Mouse (Mus musculus): ENCODE measurements around the gene Gtf3c4. TPM values are rescaled to one million over a fixed set of nuclear protein-coding genes. Genes with fewer than 3 reads are reported as not detected.

Gene Gtf3c4
- polyA plus RNA-seq, 1 experiment from 2014 or later = 18.2 TPM

GRCm38 (mm10) chr2:28848879-28849278 lies 8.7 kb upstream of the Gtf3c4 start:
- Histone ChIP-seq H3K4me3 (no peak overlapping the region), H3K36me3 (peaks cover 65% of the 10 kb centered on the region), H3K9me3 (no peaks in the 10 kb centered on the region), H3K9ac (no peak overlapping the region), H3K4me2 (no peak overlapping the region), H3K27ac (no peak overlapping the region), H3K27me3 (no peaks in the 10 kb centered on the region), H3K4me1 (replicated peaks) (peaks cover 3% of the 10 kb centered on the region; the same call in 1 of the 2 replicates)
- 92% methylated on average over 2 of the region's 2 CpGs for WGBS
- no peak for ATAC-seq (ENCODE audit: low FRiP score)

DNA sequence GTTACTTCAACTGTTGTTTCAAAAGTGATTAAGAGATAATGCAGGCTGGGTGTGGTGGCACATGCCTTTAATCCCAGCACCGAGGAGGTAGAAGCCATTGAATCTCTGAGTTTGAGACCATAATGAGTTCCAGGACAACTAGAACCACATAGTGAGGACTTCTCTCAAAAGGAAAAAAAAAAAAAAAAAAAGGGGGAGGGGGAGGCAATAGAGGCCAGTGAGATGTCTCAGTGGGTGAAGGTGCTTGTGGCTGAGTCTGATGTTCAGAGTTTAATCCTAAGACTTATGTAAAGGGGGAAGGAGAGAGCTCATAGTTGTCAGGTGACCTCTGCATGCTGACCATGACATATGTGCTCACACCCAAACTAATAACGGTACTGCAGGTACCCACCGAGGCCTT lies 1.9 kb upstream of the Gtf3c4 start:
- no peak overlapping the region for H3K4me3 ChIP-seq

DNA sequence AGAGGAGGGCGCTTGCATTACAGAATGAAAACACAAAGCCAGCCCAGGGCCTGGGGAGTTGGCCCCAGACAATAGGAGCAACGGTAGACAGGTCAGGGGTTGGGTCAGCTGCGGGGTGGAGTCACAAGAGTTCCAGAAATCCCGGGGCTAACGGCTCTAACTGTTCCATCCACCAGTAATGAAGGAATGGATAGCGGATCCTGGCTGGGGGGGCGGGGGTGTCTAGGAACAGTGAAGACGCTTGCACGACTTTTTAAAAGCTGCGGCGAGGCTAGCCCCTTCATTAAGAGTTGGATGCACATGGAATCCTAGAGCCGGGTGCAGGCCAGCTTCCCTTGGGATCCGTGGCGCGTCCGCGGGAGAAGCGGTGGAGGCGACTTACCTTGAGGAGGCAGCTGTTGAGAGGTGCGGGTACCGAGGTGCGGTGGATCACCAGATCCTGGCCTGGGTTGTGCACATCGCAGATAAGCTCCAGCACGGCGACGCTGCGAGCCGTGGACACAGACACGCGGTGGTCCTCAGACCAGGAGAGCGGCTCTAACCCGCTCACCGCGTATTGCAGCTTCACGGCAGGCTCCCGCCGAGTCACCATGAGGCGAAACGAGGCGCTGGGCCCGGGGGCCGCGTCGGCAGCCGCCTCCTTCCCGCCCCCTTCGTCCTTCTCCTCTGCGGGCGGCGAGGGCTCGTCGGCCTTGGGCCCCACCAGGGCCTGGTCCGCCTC lies 499 bp downstream of the Gtf3c4 start:
- Histone ChIP-seq H3K9me3 (no peaks in the 10 kb centered on the region), H3K27me3 (no peaks in the 10 kb centered on the region), H3K9ac (peak overlapping the region; percentile 95), H3K36me3 (peaks cover 6% of the 10 kb centered on the region), H3K27ac (peak overlapping the region; percentile 91), H3K4me1 (replicated peaks) (peaks cover 64% of the 10 kb centered on the region), H3K4me2 (peak overlapping the region; percentile 100), H3K4me3 (peak overlapping the region; percentile 97)
- peak; percentile 69 for ATAC-seq (ENCODE audit: low FRiP score)
- WGBS = under 1% methylated on average over 52 of the region's 53 CpGs

More for the DNA sequence above, 1.9 kb upstream of the Gtf3c4 start:
- peaks cover 54% of the 10 kb centered on the region for H3K4me1 ChIP-seq (replicated peaks)
- 84% methylated on average over 3 of the region's 3 CpGs for WGBS
- H3K36me3 ChIP-seq = peaks cover 19% of the 10 kb centered on the region
- no peaks in the 10 kb centered on the region for H3K9me3 ChIP-seq
- 0 out of 2 replicates have a peak overlapping the region, but pooled peaks have one; percentile 95 for H3K9ac ChIP-seq
- no peak for ATAC-seq (ENCODE audit: low FRiP score)
- no peaks in the 10 kb centered on the region for H3K27me3 ChIP-seq
- H3K27ac ChIP-seq = no peak overlapping the region
- peak overlapping the region; percentile 100 for H3K4me2 ChIP-seq

DNA sequence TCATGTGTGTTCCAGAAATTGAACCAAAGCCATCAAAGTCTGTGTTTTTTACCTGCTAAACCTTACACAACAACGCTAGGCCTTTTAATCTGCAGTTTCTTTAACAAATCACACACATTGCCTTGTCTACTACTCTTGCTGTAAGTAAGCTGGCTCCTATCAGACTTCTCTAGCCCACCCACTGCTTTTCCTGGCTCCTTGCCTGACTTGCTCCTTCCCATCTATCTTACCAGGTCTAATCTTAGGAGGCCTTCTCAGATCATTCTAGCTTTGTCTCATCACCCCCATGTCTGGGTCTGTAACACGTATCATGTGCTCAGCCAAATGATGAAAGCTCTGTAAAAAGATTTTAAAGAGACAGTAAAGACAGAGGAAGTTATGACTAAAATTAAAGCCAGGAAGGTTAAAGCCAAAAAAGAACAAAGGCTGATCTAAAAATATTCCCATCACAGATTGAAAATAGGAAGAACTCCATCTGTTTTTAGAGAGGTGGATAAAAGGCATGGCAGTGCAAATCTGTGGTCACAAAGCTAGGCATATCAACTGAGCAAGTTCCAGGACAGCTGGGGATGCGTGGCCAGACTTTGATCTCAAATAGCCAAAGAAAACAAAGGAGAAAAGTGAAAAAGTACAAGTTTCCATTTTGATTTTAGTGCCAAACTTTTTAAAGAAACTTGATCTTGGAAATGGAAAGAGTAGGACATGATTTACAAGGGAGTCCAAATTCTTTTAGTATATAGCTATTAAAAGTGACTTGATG lies 3.8 kb downstream of the Gtf3c4 start:
- H3K4me3 ChIP-seq = no peak overlapping the region
- no peaks in the 10 kb centered on the region for H3K27me3 ChIP-seq
- H3K4me1 ChIP-seq (replicated peaks) = peaks cover 41% of the 10 kb centered on the region
- no peak overlapping the region for H3K27ac ChIP-seq
- H3K4me2 ChIP-seq = no peak overlapping the region
- H3K9ac ChIP-seq = no peak overlapping the region; the same call in 1 of the 2 replicates
- no peak for ATAC-seq (ENCODE audit: low FRiP score)
- WGBS = 79% methylated on average over 3 of the region's 3 CpGs
- H3K36me3 ChIP-seq = peaks cover 35% of the 10 kb centered on the region
- H3K9me3 ChIP-seq = no peaks in the 10 kb centered on the region

- H3K36me3 ChIP-seq = peaks cover 93% of the 10 kb centered on the region
- H3K9me3 ChIP-seq = no peaks in the 10 kb centered on the region
- H3K27me3 ChIP-seq = no peaks in the 10 kb centered on the region
- H3K27ac ChIP-seq = no peak overlapping the region
- no peak overlapping the region for H3K9ac ChIP-seq
- no peak overlapping the region for H3K4me3 ChIP-seq
- 42% methylated on average over 4 of the region's 4 CpGs for whole genome bisulfite sequencing
- no peak overlapping the region for H3K4me2 ChIP-seq
- no peak for ATAC-seq (ENCODE audit: low FRiP score)
- no peaks in the 10 kb centered on the region for H3K4me1 ChIP-seq (replicated peaks)
Measured at GRCm38 (mm10) chr2:28829265-28829664, 10.9 kb downstream of the Gtf3c4 start.

- Histone ChIP-seq H3K4me1 (replicated peaks) (no peaks in the 10 kb centered on the region), H3K36me3 (peaks cover 16% of the 10 kb centered on the region), H3K4me2 (no peak overlapping the region), H3K27me3 (no peaks in the 10 kb centered on the region), H3K9me3 (no peaks in the 10 kb centered on the region), H3K4me3 (no peak overlapping the region), H3K9ac (no peak overlapping the region), H3K27ac (no peak overlapping the region)
- ATAC-seq (ENCODE audit: low FRiP score) = no peak
- WGBS = 87% methylated on average over 4 of the region's 4 CpGs
Measured at GRCm38 (mm10) chr2:28818866-28819265, 21.3 kb downstream of the Gtf3c4 start.

GRCm38 (mm10) chr2:28810260-28811013 lies 29.7 kb downstream of the Gtf3c4 start:
- Histone ChIP-seq H3K4me1 (replicated peaks) (no peaks in the 10 kb centered on the region), H3K36me3 (no peaks in the 10 kb centered on the region), H3K9me3 (no peaks in the 10 kb centered on the region), H3K27ac (no peak overlapping the region), H3K27me3 (peaks cover 13% of the 10 kb centered on the region; the same call in 1 of the 2 replicates), H3K4me2 (no peak overlapping the region), H3K9ac (no peak overlapping the region), H3K4me3 (no peak overlapping the region)
- no peak for ATAC-seq (ENCODE audit: low FRiP score)
- WGBS = 42% methylated on average over 5 of the region's 5 CpGs

- Histone ChIP-seq H3K27me3 (peaks cover 13% of the 10 kb centered on the region; the same call in 1 of the 2 replicates), H3K36me3 (no peaks in the 10 kb centered on the region), H3K9ac (no peak overlapping the region), H3K27ac (no peak overlapping the region), H3K4me2 (no peak overlapping the region), H3K4me1 (replicated peaks) (no peaks in the 10 kb centered on the region), H3K4me3 (no peak overlapping the region), H3K9me3 (no peaks in the 10 kb centered on the region)
- 74% methylated on average over 6 of the region's 6 CpGs for WGBS
- no peak for ATAC-seq (ENCODE audit: low FRiP score)
Measured at GRCm38 (mm10) chr2:28808841-28809240, 31.3 kb downstream of the Gtf3c4 start.

DNA sequence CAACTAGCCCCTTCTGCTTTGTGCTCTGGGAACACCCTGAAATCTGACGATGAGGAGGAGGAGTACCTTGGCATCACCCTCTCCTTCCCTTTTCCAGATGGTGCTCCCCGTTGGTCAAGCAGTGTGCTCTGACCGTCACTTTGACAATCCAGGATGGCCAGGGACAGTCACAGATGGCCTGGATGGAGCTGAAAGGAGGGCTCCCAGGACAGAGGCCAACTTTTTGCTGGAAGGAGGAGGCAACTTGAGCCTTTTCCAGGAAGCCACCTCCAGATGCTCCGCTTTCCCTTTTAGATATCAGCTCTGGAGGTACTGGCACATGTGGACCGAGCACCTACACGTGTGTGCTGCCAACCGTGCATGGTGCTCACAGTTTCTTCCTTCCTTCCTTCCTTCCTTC lies 36.8 kb downstream of the Gtf3c4 start:
- 92% methylated on average over 7 of the region's 7 CpGs for WGBS
- no peak for ATAC-seq (ENCODE audit: low FRiP score)
- Histone ChIP-seq H3K4me3 (no peak overlapping the region), H3K27me3 (peaks cover 8% of the 10 kb centered on the region; the same call in 1 of the 2 replicates), H3K36me3 (no peaks in the 10 kb centered on the region), H3K9ac (no peak overlapping the region), H3K4me1 (replicated peaks) (peaks cover 3% of the 10 kb centered on the region), H3K27ac (no peak overlapping the region), H3K4me2 (no peak overlapping the region), H3K9me3 (no peaks in the 10 kb centered on the region)

- H3K27me3 ChIP-seq = peaks cover 14% of the 10 kb centered on the region; the same call in 1 of the 2 replicates
- no peak overlapping the region for H3K9ac ChIP-seq
- H3K9me3 ChIP-seq = no peaks in the 10 kb centered on the region
- H3K4me2 ChIP-seq = no peak overlapping the region
- no peak overlapping the region for H3K27ac ChIP-seq
- 82% methylated on average over 2 of the region's 2 CpGs for WGBS
- no peaks in the 10 kb centered on the region for H3K36me3 ChIP-seq
- no peak for ATAC-seq (ENCODE audit: low FRiP score)
- H3K4me3 ChIP-seq = no peak overlapping the region
- peaks cover 26% of the 10 kb centered on the region for H3K4me1 ChIP-seq (replicated peaks)
Measured at GRCm38 (mm10) chr2:28799575-28799974, 40.6 kb downstream of the Gtf3c4 start.

- 44% methylated on average over 3 of the region's 3 CpGs for WGBS
- Histone ChIP-seq H3K9me3 (no peaks in the 10 kb centered on the region), H3K9ac (no peak overlapping the region), H3K27me3 (peaks cover 14% of the 10 kb centered on the region; the same call in 1 of the 2 replicates), H3K4me3 (no peak overlapping the region), H3K36me3 (no peaks in the 10 kb centered on the region), H3K4me1 (replicated peaks) (peaks cover 26% of the 10 kb centered on the region), H3K27ac (peak overlapping the region; percentile 40), H3K4me2 (no peak overlapping the region)
- ATAC-seq (ENCODE audit: low FRiP score) = no peak
Measured at GRCm38 (mm10) chr2:28798390-28798789, 41.8 kb downstream of the Gtf3c4 start.

- no peak overlapping the region for H3K9ac ChIP-seq
- no peak overlapping the region for H3K4me3 ChIP-seq
- peak overlapping the region; percentile 29 for H3K4me2 ChIP-seq
- WGBS = 23% methylated on average over 18 of the region's 18 CpGs
- peaks cover 33% of the 10 kb centered on the region for H3K4me1 ChIP-seq (replicated peaks)
- H3K36me3 ChIP-seq = no peaks in the 10 kb centered on the region
- H3K27ac ChIP-seq = peak overlapping the region; percentile 83
- no peaks in the 10 kb centered on the region for H3K9me3 ChIP-seq
- peaks cover 14% of the 10 kb centered on the region; the same call in 1 of the 2 replicates for H3K27me3 ChIP-seq
- peak; percentile 74 for ATAC-seq (ENCODE audit: low FRiP score)
Measured at GRCm38 (mm10) chr2:28797490-28798106, 42.6 kb downstream of the Gtf3c4 start.

Data from hindbrain, embryonic 13.5 days (tissue).